Mouse (Mus musculus) ES-E14 (cell line): ENCODE measurements at regions not wholly inside any gene's neighbourhood (a gene's known extent, or its start where the extent isn't known, plus 50 kb on each side); places are given as distances from the start of the nearest gene placed in this dataset.

Source experiments
- DNase-seq: peaks from one replicate; pipeline ENCODE4 v3.0.0-alpha.2; 2013; ENCODE audit warnings: low read depth, low spot score
- H3K27ac ChIP-seq: 2 replicates; pipeline ENCODE4 v1.5.1; 2012; ENCODE audit warnings: low read depth, mild to moderate bottlenecking, low read length, moderate library complexity, mixed read lengths; ENCODE audit not compliant: poor library complexity, insufficient read depth, severe bottlenecking
- H3K36me3 ChIP-seq: 2 replicates; pipeline ENCODE4 v1.6.1; 2012; ENCODE audit warnings: mild to moderate bottlenecking, low read length, moderate library complexity, mixed read lengths; ENCODE audit not compliant: control insufficient read depth, poor library complexity, insufficient read depth, severe bottlenecking
- H3K4me1 ChIP-seq, 2 experiments: fragments of 150-350 bp in 1 of 2; sonication (generic) in 1 of 2; 2 replicates each; pipeline ENCODE4 v1.6.1; 2012; ENCODE audit warnings: low read length in 2 of 2, mild to moderate bottlenecking in 1 of 2, mixed read lengths in 1 of 2; ENCODE audit not compliant: control insufficient read depth in 2 of 2, insufficient read depth in 2 of 2, poor library complexity in 1 of 2
- H3K4me3 ChIP-seq, 2 experiments: fragments of 150-350 bp in 1 of 2; sonication (generic) in 1 of 2; 2 replicates each; pipeline ENCODE4 v1.5.1; 2012; ENCODE audit warnings: low read length in 2 of 2, low read depth in 1 of 2, mild to moderate bottlenecking in 1 of 2, mixed read lengths in 1 of 2; ENCODE audit not compliant: insufficient read depth in 1 of 2, poor library complexity in 1 of 2, severe bottlenecking in 1 of 2
- H3K9ac ChIP-seq: 2 replicates; pipeline ENCODE4 v1.6.1; 2012; ENCODE audit warnings: low read depth, mild to moderate bottlenecking, low read length, mixed read lengths; ENCODE audit not compliant: poor library complexity, insufficient read depth, severe bottlenecking
- H3K9me3 ChIP-seq: fragments of 150-350 bp; sonication (generic); 2 replicates; pipeline ENCODE4 v1.6.1; 2012; ENCODE audit warnings: low read depth, mild to moderate bottlenecking, low read length; ENCODE audit not compliant: control insufficient read depth, insufficient read depth
- CHD2 ChIP-seq: IDR thresholded peaks from 2 replicates; pipeline ENCODE4 v1.6.1; 2014; ENCODE audit warnings: mild to moderate bottlenecking, low read depth, low read length, inconsistent platforms
- HCFC1 ChIP-seq: IDR thresholded peaks from 2 replicates; pipeline ENCODE4 v1.6.1; 2012; ENCODE audit warnings: low read length, inconsistent platforms, borderline replicate concordance; ENCODE audit not compliant: insufficient read depth
- MAFK ChIP-seq: IDR thresholded peaks from 2 replicates; pipeline ENCODE4 v1.6.1; 2014; ENCODE audit warnings: mild to moderate bottlenecking, low read depth, low read length, inconsistent platforms; ENCODE audit not compliant: insufficient read depth
- ZC3H11A ChIP-seq: IDR thresholded peaks from 2 replicates; pipeline ENCODE4 v1.6.1; 2012; ENCODE audit warnings: low read depth, mild to moderate bottlenecking, inconsistent platforms, low read length, borderline replicate concordance
- ZNF384 ChIP-seq: IDR thresholded peaks from 2 replicates; pipeline ENCODE4 v1.6.1; 2012; ENCODE audit warnings: low read depth, low read length, inconsistent platforms
- in situ Hi-C, 2 experiments: fragments of 600-800 bp; cut with MboI; formaldehyde crosslinking; loops; one replicate each; pipeline ENCODE4 v1.15.1; 2025; ENCODE audit warnings: low sequenced_read_pairs in 2 of 2, inconsistent platforms in 1 of 2; ENCODE audit not compliant: unreplicated experiment in 2 of 2

DNA sequence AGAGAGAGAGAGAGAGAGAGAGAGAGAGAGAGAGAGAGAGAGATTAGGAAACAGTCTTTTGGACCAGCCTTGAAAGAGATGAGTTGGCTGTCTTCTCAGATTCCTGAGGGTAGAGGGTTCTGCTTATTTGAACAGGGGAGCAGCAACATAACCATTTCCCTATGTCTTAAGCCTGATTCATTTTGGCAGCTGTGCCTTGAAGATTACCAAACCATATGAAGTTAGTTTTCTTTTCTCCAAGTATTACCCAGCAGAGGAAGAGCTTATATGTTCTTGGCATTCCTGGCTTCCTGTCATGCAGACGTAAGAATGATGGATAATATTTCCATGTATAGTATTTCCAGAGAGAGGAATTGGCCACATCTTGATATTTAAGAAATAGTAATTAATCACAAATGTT is 124.8 kb upstream of the Igsf10 start:
- in situ Hi-C loops: no loop called here

DNA sequence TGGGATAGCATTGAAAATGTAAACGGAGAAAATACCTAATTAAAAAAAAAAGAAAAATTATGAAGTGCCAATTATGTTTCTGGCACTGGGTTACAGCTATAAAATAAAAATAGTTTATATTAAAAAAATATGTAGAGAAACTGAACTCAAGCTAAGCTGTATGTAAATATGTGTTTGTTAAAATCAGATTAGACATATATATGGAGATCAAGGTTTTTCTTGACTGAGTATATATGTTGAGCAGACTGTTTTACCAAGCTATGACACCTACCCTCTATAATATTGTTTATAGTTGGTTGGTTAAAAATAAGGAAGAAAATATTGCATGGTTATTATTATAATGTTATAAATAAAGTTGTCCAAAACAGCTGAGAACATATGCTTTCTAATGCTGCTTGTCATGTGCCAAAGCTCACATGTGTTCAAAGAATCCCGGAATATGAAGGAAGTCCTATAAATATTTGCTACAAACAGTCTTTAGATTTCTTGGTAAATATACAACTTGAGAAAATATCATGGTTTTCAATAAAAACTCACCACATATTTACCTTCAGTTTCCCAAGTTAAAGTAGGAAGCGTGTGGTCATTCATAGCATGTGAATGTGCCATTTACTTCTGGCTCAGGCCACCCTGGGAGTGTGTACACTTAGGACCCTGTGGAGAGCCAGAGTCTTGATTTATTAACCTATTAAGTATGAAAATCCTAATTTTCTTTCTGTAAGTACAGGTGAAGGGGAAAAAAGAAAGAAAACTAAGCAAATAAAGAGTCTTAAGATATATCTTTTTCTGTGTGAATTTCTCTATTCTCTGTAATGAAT is 118.4 kb upstream of the Igsf10 start:
- no peaks in the 10 kb centered on the region for H3K9me3 ChIP-seq
- no peak overlapping the region for H3K27ac ChIP-seq
- H3K4me1 ChIP-seq: no peaks in the 10 kb centered on the region
- no peak for DNase-seq
- H3K36me3 ChIP-seq: no peaks in the 10 kb centered on the region
- H3K9ac ChIP-seq: no peak overlapping the region
- H3K4me3 ChIP-seq: no peak overlapping the region
- in situ Hi-C loops: no loop called here
- TF ChIP-seq MAFK (no peak), CHD2 (no peak), ZC3H11A (no peak), HCFC1 (no peak), ZNF384 (no peak)

More for the DNA sequence above, 124.8 kb upstream of the Igsf10 start:
- DNase-seq: no peak
- Histone ChIP-seq H3K4me3 (no peak overlapping the region), H3K4me1 (no peaks in the 10 kb centered on the region), H3K9me3 (no peaks in the 10 kb centered on the region), H3K27ac (no peak overlapping the region), H3K36me3 (no peaks in the 10 kb centered on the region), H3K9ac (no peak overlapping the region)
- TF ChIP-seq HCFC1 (no peak), CHD2 (no peak), ZC3H11A (no peak)

GRCm38 (mm10) chr3:59456938-59457337 is 112.7 kb upstream of the Igsf10 start:
- H3K27ac ChIP-seq: no peak overlapping the region
- H3K4me1 ChIP-seq: no peaks in the 10 kb centered on the region
- no peaks in the 10 kb centered on the region for H3K9me3 ChIP-seq
- H3K4me3 ChIP-seq: no peak overlapping the region
- H3K9ac ChIP-seq: no peak overlapping the region
- TF ChIP-seq CHD2: no peak
- no peak for TF ChIP-seq ZNF384
- TF ChIP-seq ZC3H11A: no peak
- TF ChIP-seq HCFC1: no peak
- no peak for TF ChIP-seq MAFK
- in situ Hi-C loops: no loop called here
- no peak for DNase-seq
- H3K36me3 ChIP-seq: no peaks in the 10 kb centered on the region

DNA sequence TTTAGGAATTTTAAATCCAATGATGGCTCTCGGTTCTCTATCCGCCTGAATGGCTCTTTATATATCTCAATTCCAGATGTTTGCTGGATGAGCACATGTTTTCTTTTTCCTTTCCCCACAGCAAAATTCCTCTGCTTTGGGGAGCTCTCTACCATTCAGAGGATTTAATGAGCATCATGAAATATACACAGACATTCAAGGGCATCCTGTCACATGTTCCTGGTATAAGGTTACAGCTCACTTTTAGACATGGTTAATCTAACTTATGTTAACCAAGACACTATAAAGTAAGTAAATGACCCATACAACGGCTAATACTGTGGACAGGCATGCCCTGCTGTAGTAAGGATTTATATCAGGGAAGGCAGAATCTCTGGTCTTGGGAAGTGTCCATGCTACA is 106.9 kb upstream of the Igsf10 start:
- H3K9ac ChIP-seq: no peak overlapping the region
- H3K4me3 ChIP-seq: no peak overlapping the region
- DNase-seq: no peak
- no peaks in the 10 kb centered on the region for H3K4me1 ChIP-seq
- TF ChIP-seq ZC3H11A: no peak
- no peaks in the 10 kb centered on the region for H3K9me3 ChIP-seq
- in situ Hi-C loops: no loop called here
- H3K36me3 ChIP-seq: no peaks in the 10 kb centered on the region
- no peak overlapping the region for H3K27ac ChIP-seq

- H3K9me3 ChIP-seq: no peaks in the 10 kb centered on the region
- H3K4me3 ChIP-seq: no peak overlapping the region
- in situ Hi-C loops: no loop called here
- no peaks in the 10 kb centered on the region for H3K36me3 ChIP-seq
- H3K9ac ChIP-seq: no peak overlapping the region
- TF ChIP-seq ZC3H11A (no peak), HCFC1 (no peak)
- H3K27ac ChIP-seq: no peak overlapping the region
- DNase-seq: no peak
- H3K4me1 ChIP-seq: no peaks in the 10 kb centered on the region
These were observed 79.4 kb upstream of the Igsf10 start for GRCm38 (mm10) chr3:59423621-59424020.
